Mouse (Mus musculus) left cerebral cortex, adult 18-20 months (tissue): ENCODE measurements around the gene Paqr7. TPM values are rescaled to one million over a fixed set of nuclear protein-coding genes. Genes with fewer than 3 reads are reported as not detected.

Experiments
- DNase-seq, 2 experiments: peaks; one replicate each; pipeline ENCODE4 v3.0.0; 2021 to 2022; ENCODE audit warnings: low spot score in 2 of 2, mixed read lengths in 1 of 2
- total RNA-seq, 2 experiments: library from RNA; stranded (reverse); gene quantifications; 2 replicates each; pipeline ENCODE4 v1.2.3; 2021

The Paqr7 gene
- total RNA-seq, 2 experiments from 2014 or later = 63.5 to 70.1 TPM

GRCm38 (mm10) chr4:134533421-134533820 is 36.9 kb downstream of the Paqr7 start:
- no peak for DNase-seq

GRCm38 (mm10) chr4:134534124-134534886 is 37.8 kb downstream of the Paqr7 start:
- peak; percentile 49 to 65 for DNase-seq

GRCm38 (mm10) chr4:134534932-134535786 is 38.7 kb downstream of the Paqr7 start, which contains the start of gene Mtfr1l:
Gene Mtfr1l (minus strand): TSS chr4:134535387.
- DNase-seq = peak; percentile 94 to 97

GRCm38 (mm10) chr4:134535787-134536151 is 39.3 kb downstream of the Paqr7 start:
- DNase-seq = peak in 1 of 2 experiments; percentile 43

- no peak for DNase-seq
These were observed 42.6 kb downstream of the Paqr7 start for GRCm38 (mm10) chr4:134538997-134539580.

- DNase-seq = no peak
These were observed 46.2 kb downstream of the Paqr7 start for GRCm38 (mm10) chr4:134542726-134543125.

GRCm38 (mm10) chr4:134543261-134543660 is 46.8 kb downstream of the Paqr7 start:
- DNase-seq = peak; percentile 93 to 98

- DNase-seq = peak in 1 of 2 experiments; percentile 32
These were observed 50.6 kb downstream of the Paqr7 start for GRCm38 (mm10) chr4:134546814-134547705.

- DNase-seq = peak in 1 of 2 experiments; percentile 27
These were observed 51.9 kb downstream of the Paqr7 start for GRCm38 (mm10) chr4:134548169-134548938.

GRCm38 (mm10) chr4:134549899-134550298 is 53.4 kb downstream of the Paqr7 start:
- DNase-seq = no peak

GRCm38 (mm10) chr4:134551494-134552316 is 55.2 kb downstream of the Paqr7 start, which contains the start of gene Selenon:
Gene Selenon (minus strand): TSS chr4:134552166.
- peak; percentile 51 to 57 for DNase-seq

- DNase-seq = no peak
These were observed 57.1 kb downstream of the Paqr7 start for GRCm38 (mm10) chr4:134553631-134554030.

GRCm38 (mm10) chr4:134555956-134556580 is 59.6 kb downstream of the Paqr7 start:
- DNase-seq = peak in 1 of 2 experiments; percentile 45

- DNase-seq = no peak
These were observed 61.2 kb downstream of the Paqr7 start for GRCm38 (mm10) chr4:134557626-134558249.

- DNase-seq = no peak
These were observed 62.1 kb downstream of the Paqr7 start for GRCm38 (mm10) chr4:134558570-134559113.

- no peak for DNase-seq
These were observed 62.7 kb downstream of the Paqr7 start for GRCm38 (mm10) chr4:134559154-134559553.
